Mouse (Mus musculus) heart, adult 18-20 months (tissue): ENCODE measurements around the gene Sh2d4b. TPM values are rescaled to one million over a fixed set of nuclear protein-coding genes. Genes with fewer than 3 reads are reported as not detected.

ENCODE experiments used
- DNase-seq, 2 experiments: peaks; one replicate each; pipeline ENCODE4 v3.0.0; 2021 to 2022; ENCODE audit warnings: mixed read lengths in 1 of 2
- total RNA-seq, 2 experiments: library from RNA; stranded (reverse); gene quantifications; 2 replicates each; pipeline ENCODE4 v1.2.3; 2021

Sh2d4b gene
- total RNA-seq, 2 experiments from 2014 or later, result 0.60 to 0.93 TPM

- DNase-seq, result no peak
These were observed 55.7 kb downstream of the Sh2d4b start for GRCm38 (mm10) chr14:40837397-40837796.

GRCm38 (mm10) chr14:40830505-40830904, 62.6 kb downstream of the Sh2d4b start:
- DNase-seq, result no peak

- DNase-seq, result no peak
These were observed 63.0 kb downstream of the Sh2d4b start for GRCm38 (mm10) chr14:40830094-40830493.

GRCm38 (mm10) chr14:40818051-40818450, 75.0 kb downstream of the Sh2d4b start:
- peak; percentile 37 to 72 for DNase-seq

- no peak for DNase-seq
These were observed 76.4 kb downstream of the Sh2d4b start for GRCm38 (mm10) chr14:40816715-40817114.

GRCm38 (mm10) chr14:40791606-40792005, 101.5 kb downstream of the Sh2d4b start:
- peak; percentile 6 to 45 for DNase-seq

GRCm38 (mm10) chr14:40789110-40789509, 104.0 kb downstream of the Sh2d4b start:
- DNase-seq, result peak; percentile 4 to 11

GRCm38 (mm10) chr14:40769097-40770090, 123.7 kb downstream of the Sh2d4b start:
- DNase-seq, result no peak

Other genes with a start within 250 kb of the Sh2d4b start
- 10 to 100 TPM; 13.8 to 18.2 TPM for gene Tspan14, start 73.5 kb upstream of the Sh2d4b start, total RNA-seq
- 10 to 100 TPM; 33.8 to 46.0 TPM for gene Fam213a, start 120.5 kb upstream of the Sh2d4b start, total RNA-seq
- not detected for gene Dydc2, start 175.9 kb upstream of the Sh2d4b start, total RNA-seq
- not detected for gene Dydc1, start 179.6 kb upstream of the Sh2d4b start, total RNA-seq
- not detected for gene Mat1a, start 211.8 kb upstream of the Sh2d4b start, total RNA-seq
- gene Sftpa1, start 238.5 kb upstream of the Sh2d4b start, total RNA-seq, result 1 to 10 TPM in 1 of 2 experiments, not detected in 1; 6.4 TPM